Mouse (Mus musculus) forebrain, embryonic 16.5 days (tissue): ENCODE measurements around the gene Slc38a7. TPM values are rescaled to one million over a fixed set of nuclear protein-coding genes. Genes with fewer than 3 reads are reported as not detected.
"Not testable (repeated sequence)": the region's sequence is repeated elsewhere in the genome, so short reads cannot be mapped to it uniquely, and the experiment has no call there.

ENCODE experiments used
- ATAC-seq: fragments of 200-750 bp; cut with Nextera tagmentation; 2 replicates; pipeline ENCODE4 v1.8.0; 2017; ENCODE audit warnings: mild to moderate bottlenecking, moderate library complexity
- H3K27ac ChIP-seq: fragments of 300-500 bp; sonication (generic); 2 replicates; pipeline ENCODE4 v1.5.1; 2014; ENCODE audit warnings: low read length, control low read depth
- H3K27me3 ChIP-seq: fragments of 300-500 bp; sonication (generic); replicated peaks from 2 replicates; pipeline ENCODE4 v1.6.1; 2014; ENCODE audit warnings: low read length; ENCODE audit not compliant: control insufficient read depth, insufficient read depth
- H3K36me3 ChIP-seq: fragments of 300-500 bp; sonication (generic); 2 replicates; pipeline ENCODE4 v1.6.1; 2014; ENCODE audit not compliant: control insufficient read depth, insufficient read depth
- H3K4me1 ChIP-seq: fragments of 300-500 bp; sonication (generic); replicated peaks from 2 replicates; pipeline ENCODE4 v1.6.1; 2014; ENCODE audit warnings: low read length; ENCODE audit not compliant: control insufficient read depth, insufficient read depth
- H3K4me2 ChIP-seq: fragments of 300-500 bp; sonication (generic); 2 replicates; pipeline ENCODE4 v1.6.1; 2014; ENCODE audit warnings: mild to moderate bottlenecking, low read length, control low read depth
- H3K4me3 ChIP-seq: fragments of 300-500 bp; sonication (generic); replicated peaks from 2 replicates; pipeline ENCODE4 v1.5.1; 2014; ENCODE audit warnings: mild to moderate bottlenecking, low read length, control low read depth
- H3K9ac ChIP-seq: fragments of 300-500 bp; sonication (generic); replicated peaks from 2 replicates; pipeline ENCODE4 v1.6.1; 2014; ENCODE audit warnings: low read depth, low read length, control low read depth
- H3K9me3 ChIP-seq: fragments of 300-500 bp; sonication (generic); 2 replicates; pipeline ENCODE4 v1.6.1; 2016; ENCODE audit warnings: low read length; ENCODE audit not compliant: control insufficient read depth
- whole genome bisulfite sequencing: fragments of 180-500 bp; shearing (Covaris S2); extraction: QIAGEN DNeasy Blood & Tissue Kit; methylation state at CpG from one replicate; pipeline ENCODE4 v1.1.7; 2014; 5-methylcytosine and 5-hydroxymethylcytosine counted together
- polyA plus RNA-seq: library from polyadenylated mRNA; unstranded; fragments of >200 nt; fragmentation: Nextera tagmentation; extraction: Ambion mirVana; gene quantifications from 2 replicates; pipeline ENCODE4 v1.2.1, GENCODE M21; 2015

Slc38a7 gene
- polyA plus RNA-seq, 1 experiment from 2014 or later: 31.1 TPM

- WGBS: 80% methylated on average over 12 of the region's 12 CpGs
- Histone ChIP-seq H3K4me2 (no peak overlapping the region), H3K36me3 (no peaks in the 10 kb centered on the region), H3K4me1 (peaks cover 14% of the 10 kb centered on the region), H3K9ac (no peak overlapping the region), H3K27ac (no peak overlapping the region), H3K4me3 (no peak overlapping the region), H3K9me3 (no peaks in the 10 kb centered on the region), H3K27me3 (no peaks in the 10 kb centered on the region)
- no peak for ATAC-seq
Measured at GRCm38 (mm10) chr8:95884491-95884890, 31.2 kb upstream of the Slc38a7 start.

- Histone ChIP-seq H3K36me3 (no peaks in the 10 kb centered on the region; the same call in 1 of the 2 replicates), H3K4me3 (no peak overlapping the region), H3K4me2 (no peak overlapping the region), H3K9ac (no peak overlapping the region), H3K27ac (no peak overlapping the region), H3K4me1 (peaks cover 24% of the 10 kb centered on the region), H3K9me3 (no peaks in the 10 kb centered on the region), H3K27me3 (no peaks in the 10 kb centered on the region)
- 89% methylated on average over 9 of the region's 9 CpGs for WGBS
- no peak for ATAC-seq
Measured at GRCm38 (mm10) chr8:95882191-95882590, 28.9 kb upstream of the Slc38a7 start.

- no peak overlapping the region for H3K4me3 ChIP-seq
- H3K36me3 ChIP-seq: peaks cover 2% of the 10 kb centered on the region; the same call in 1 of the 2 replicates
- no peaks in the 10 kb centered on the region for H3K27me3 ChIP-seq
- H3K4me2 ChIP-seq: no peak overlapping the region
- H3K27ac ChIP-seq: no peak overlapping the region
- no peak overlapping the region for H3K9ac ChIP-seq
- WGBS: 91% methylated on average over 3 of the region's 3 CpGs
- H3K9me3 ChIP-seq: no peaks in the 10 kb centered on the region
- no peak for ATAC-seq
- peaks cover 18% of the 10 kb centered on the region for H3K4me1 ChIP-seq
Measured at GRCm38 (mm10) chr8:95881576-95881975, 28.2 kb upstream of the Slc38a7 start.

GRCm38 (mm10) chr8:95879823-95880222 is 26.5 kb upstream of the Slc38a7 start:
- 81% methylated on average over 4 of the region's 4 CpGs for WGBS
- H3K9me3 ChIP-seq: no peaks in the 10 kb centered on the region; the same call in 1 of the 2 replicates
- no peak for ATAC-seq

GRCm38 (mm10) chr8:95878176-95878962 is 25.0 kb upstream of the Slc38a7 start:
- peak overlapping the region; percentile 51 for H3K4me2 ChIP-seq
- no peaks in the 10 kb centered on the region for H3K27me3 ChIP-seq
- 14% methylated on average over 12 of the region's 12 CpGs for WGBS
- ATAC-seq: peak; percentile 54
- peak overlapping the region; percentile 35 for H3K4me3 ChIP-seq
- peaks cover 13% of the 10 kb centered on the region for H3K4me1 ChIP-seq
- H3K9ac ChIP-seq: peak overlapping the region; percentile 43; the same call in 1 of the 2 replicates
- peaks cover 22% of the 10 kb centered on the region for H3K36me3 ChIP-seq
- no peaks in the 10 kb centered on the region; the same call in 1 of the 2 replicates for H3K9me3 ChIP-seq
- peak overlapping the region; percentile 60 for H3K27ac ChIP-seq

More at GRCm38 (mm10) chr8:95879823-95880222, 26.5 kb upstream of the Slc38a7 start:
- Histone ChIP-seq H3K9ac (no peak overlapping the region), H3K4me3 (no peak overlapping the region), H3K36me3 (peaks cover 14% of the 10 kb centered on the region), H3K27ac (no peak overlapping the region), H3K27me3 (no peaks in the 10 kb centered on the region), H3K4me1 (peaks cover 15% of the 10 kb centered on the region), H3K4me2 (no peak overlapping the region)

- ATAC-seq: no peak
- Histone ChIP-seq H3K27me3 (no peaks in the 10 kb centered on the region), H3K27ac (no peak overlapping the region), H3K9me3 (no peaks in the 10 kb centered on the region; the same call in 1 of the 2 replicates), H3K4me1 (peaks cover 13% of the 10 kb centered on the region), H3K4me2 (no peak overlapping the region), H3K36me3 (peaks cover 32% of the 10 kb centered on the region), H3K4me3 (no peak overlapping the region), H3K9ac (no peak overlapping the region)
- WGBS: 94% methylated on average over 7 of the region's 7 CpGs
Measured at GRCm38 (mm10) chr8:95875270-95875669, 21.9 kb upstream of the Slc38a7 start.

- Histone ChIP-seq H3K27ac (no peak overlapping the region), H3K4me3 (no peak overlapping the region), H3K4me2 (no peak overlapping the region), H3K9ac (no peak overlapping the region), H3K27me3 (no peaks in the 10 kb centered on the region), H3K9me3 (no peaks in the 10 kb centered on the region; the same call in 1 of the 2 replicates), H3K36me3 (peaks cover 48% of the 10 kb centered on the region), H3K4me1 (no peaks in the 10 kb centered on the region)
- 94% methylated on average over 16 of the region's 16 CpGs for WGBS
- no peak for ATAC-seq
Measured at GRCm38 (mm10) chr8:95871690-95872089, 18.4 kb upstream of the Slc38a7 start.

- H3K4me1 ChIP-seq, ATAC-seq, H3K9me3 ChIP-seq, H3K27me3 ChIP-seq, H3K4me2 ChIP-seq, H3K27ac ChIP-seq, H3K4me3 ChIP-seq, H3K9ac ChIP-seq: not testable (repeated sequence)
- 94% methylated on average over 17 of the region's 18 CpGs for WGBS
- peaks cover 22% of the 10 kb centered on the region for H3K36me3 ChIP-seq
Measured at GRCm38 (mm10) chr8:95864851-95865250, 11.5 kb upstream of the Slc38a7 start.

GRCm38 (mm10) chr8:95863761-95864440 is 10.6 kb upstream of the Slc38a7 start:
- not testable (repeated sequence) for H3K9ac ChIP-seq, H3K4me2 ChIP-seq, H3K27ac ChIP-seq, ATAC-seq, H3K4me3 ChIP-seq, H3K4me1 ChIP-seq, H3K9me3 ChIP-seq, H3K27me3 ChIP-seq
- 93% methylated on average over 10 of the region's 11 CpGs for WGBS
- peaks cover 22% of the 10 kb centered on the region for H3K36me3 ChIP-seq
